Mouse (Mus musculus) embryonic facial prominence, embryonic 15.5 days (tissue): Measurements from ENCODE around the gene Slc38a7. TPM values are rescaled to one million over a fixed set of nuclear protein-coding genes. Genes with fewer than 3 reads are reported as not detected.

Source experiments
- ATAC-seq: fragments of 200-750 bp; cut with Nextera tagmentation; 2 replicates; pipeline ENCODE4 v1.8.0; 2017; ENCODE audit warnings: low read depth, moderate TSS enrichment; ENCODE audit not compliant: insufficient number of reproducible peaks, low FRiP score, low TSS enrichment
- H3K27ac ChIP-seq: fragments of 300-500 bp; sonication (generic); replicated peaks from 2 replicates; pipeline ENCODE4 v1.5.1; 2015; ENCODE audit warnings: mild to moderate bottlenecking, inconsistent platforms
- H3K27me3 ChIP-seq: fragments of 300-500 bp; sonication (generic); 2 replicates; pipeline ENCODE4 v1.6.1; 2015; ENCODE audit warnings: inconsistent platforms
- H3K36me3 ChIP-seq: fragments of 300-500 bp; sonication (generic); 2 replicates; pipeline ENCODE4 v1.6.1; 2015; ENCODE audit warnings: mild to moderate bottlenecking, inconsistent platforms
- H3K4me1 ChIP-seq: fragments of 300-500 bp; sonication (generic); 2 replicates; pipeline ENCODE4 v1.6.1; 2015; ENCODE audit warnings: inconsistent platforms
- H3K4me2 ChIP-seq: fragments of 300-500 bp; sonication (generic); replicated peaks from 2 replicates; pipeline ENCODE4 v1.6.1; 2015; ENCODE audit warnings: mild to moderate bottlenecking, inconsistent platforms
- H3K4me3 ChIP-seq: fragments of 300-500 bp; sonication (generic); replicated peaks from 2 replicates; pipeline ENCODE4 v1.5.1; 2015; ENCODE audit warnings: mild to moderate bottlenecking, inconsistent platforms
- H3K9ac ChIP-seq: fragments of 300-500 bp; sonication (generic); 2 replicates; pipeline ENCODE4 v1.6.1; 2015; ENCODE audit warnings: inconsistent platforms
- H3K9me3 ChIP-seq: fragments of 300-500 bp; sonication (generic); replicated peaks from 2 replicates; pipeline ENCODE4 v1.6.1; 2016; ENCODE audit warnings: inconsistent platforms
- WGBS: fragments of 180-500 bp; shearing (Covaris S2); methylation state at CpG from one replicate; pipeline ENCODE4 v1.1.7; 2015; 5-methylcytosine and 5-hydroxymethylcytosine counted together
- polyA plus RNA-seq: library from polyadenylated mRNA; unstranded; fragments of >200 nt; fragmentation: Nextera tagmentation; extraction: Ambion mirVana; gene quantifications from 2 replicates; pipeline ENCODE4 v1.2.1, GENCODE M21; 2015

Gene Slc38a7
- polyA plus RNA-seq, 1 experiment from 2014 or later, result 17.2 TPM

GRCm38 (mm10) chr8:95822699-95823098 lies 30.6 kb downstream of the Slc38a7 start:
- Histone ChIP-seq H3K4me3 (no peak overlapping the region), H3K27ac (no peak overlapping the region), H3K9me3 (no peaks in the 10 kb centered on the region), H3K4me2 (no peak overlapping the region), H3K4me1 (no peaks in the 10 kb centered on the region), H3K27me3 (no peaks in the 10 kb centered on the region), H3K9ac (no peak overlapping the region), H3K36me3 (no peaks in the 10 kb centered on the region)
- no peak for ATAC-seq
- WGBS, result 61% methylated on average over 3 of the region's 3 CpGs

GRCm38 (mm10) chr8:95822096-95822495 lies 31.2 kb downstream of the Slc38a7 start:
- 82% methylated on average over 5 of the region's 5 CpGs for WGBS
- H3K9ac ChIP-seq, result no peak overlapping the region

GRCm38 (mm10) chr8:95821266-95821665 lies 32.1 kb downstream of the Slc38a7 start:
- Histone ChIP-seq H3K4me1 (no peaks in the 10 kb centered on the region), H3K27ac (no peak overlapping the region), H3K9ac (no peak overlapping the region), H3K4me2 (no peak overlapping the region), H3K36me3 (no peaks in the 10 kb centered on the region), H3K9me3 (no peaks in the 10 kb centered on the region), H3K27me3 (no peaks in the 10 kb centered on the region), H3K4me3 (no peak overlapping the region)
- WGBS, result 90% methylated on average over 6 of the region's 6 CpGs
- ATAC-seq, result no peak

More at GRCm38 (mm10) chr8:95822096-95822495, 31.2 kb downstream of the Slc38a7 start:
- H3K9me3 ChIP-seq, result no peaks in the 10 kb centered on the region
- H3K36me3 ChIP-seq, result no peaks in the 10 kb centered on the region
- no peak overlapping the region for H3K27ac ChIP-seq
- no peak for ATAC-seq
- H3K4me1 ChIP-seq, result no peaks in the 10 kb centered on the region
- no peak overlapping the region for H3K4me3 ChIP-seq
- H3K4me2 ChIP-seq, result no peak overlapping the region
- no peaks in the 10 kb centered on the region for H3K27me3 ChIP-seq

- Histone ChIP-seq H3K4me2 (no peak overlapping the region), H3K9ac (no peak overlapping the region), H3K27me3 (no peaks in the 10 kb centered on the region), H3K36me3 (no peaks in the 10 kb centered on the region), H3K27ac (no peak overlapping the region), H3K9me3 (no peaks in the 10 kb centered on the region), H3K4me3 (no peak overlapping the region), H3K4me1 (no peaks in the 10 kb centered on the region)
- no peak for ATAC-seq
- 29% methylated on average over 1 of the region's 1 CpGs for WGBS
Measured at GRCm38 (mm10) chr8:95818211-95818610, 35.1 kb downstream of the Slc38a7 start.

GRCm38 (mm10) chr8:95817597-95817996 lies 35.7 kb downstream of the Slc38a7 start:
- no peak overlapping the region for H3K4me3 ChIP-seq
- no peak overlapping the region for H3K9ac ChIP-seq
- 65% methylated on average over 3 of the region's 3 CpGs for WGBS
- H3K9me3 ChIP-seq, result no peaks in the 10 kb centered on the region
- no peak overlapping the region for H3K4me2 ChIP-seq
- no peak overlapping the region for H3K27ac ChIP-seq
- H3K27me3 ChIP-seq, result no peaks in the 10 kb centered on the region
- H3K36me3 ChIP-seq, result no peaks in the 10 kb centered on the region
- no peak for ATAC-seq
- H3K4me1 ChIP-seq, result no peaks in the 10 kb centered on the region

GRCm38 (mm10) chr8:95816044-95816708 lies 37.2 kb downstream of the Slc38a7 start:
- Histone ChIP-seq H3K9ac (no peak overlapping the region), H3K4me1 (no peaks in the 10 kb centered on the region), H3K4me3 (no peak overlapping the region), H3K27me3 (no peaks in the 10 kb centered on the region), H3K27ac (no peak overlapping the region), H3K36me3 (no peaks in the 10 kb centered on the region), H3K4me2 (no peak overlapping the region), H3K9me3 (no peaks in the 10 kb centered on the region)
- 35% methylated on average over 6 of the region's 6 CpGs for WGBS
- ATAC-seq, result no peak

GRCm38 (mm10) chr8:95810184-95810591 lies 43.2 kb downstream of the Slc38a7 start:
- H3K36me3 ChIP-seq, result no peaks in the 10 kb centered on the region
- H3K27me3 ChIP-seq, result no peaks in the 10 kb centered on the region
- no peak overlapping the region for H3K4me3 ChIP-seq
- no peak overlapping the region for H3K9ac ChIP-seq
- peaks cover 12% of the 10 kb centered on the region for H3K4me1 ChIP-seq
- H3K4me2 ChIP-seq, result no peak overlapping the region
- 51% methylated on average over 3 of the region's 3 CpGs for WGBS
- no peak for ATAC-seq
- no peaks in the 10 kb centered on the region for H3K9me3 ChIP-seq
- no peak overlapping the region for H3K27ac ChIP-seq

GRCm38 (mm10) chr8:95809116-95809515 lies 44.2 kb downstream of the Slc38a7 start:
- Histone ChIP-seq H3K27me3 (no peaks in the 10 kb centered on the region), H3K4me2 (no peak overlapping the region), H3K9me3 (no peaks in the 10 kb centered on the region), H3K9ac (no peak overlapping the region), H3K36me3 (no peaks in the 10 kb centered on the region; the same call in 1 of the 2 replicates), H3K4me1 (peaks cover 16% of the 10 kb centered on the region), H3K27ac (no peak overlapping the region), H3K4me3 (no peak overlapping the region)
- ATAC-seq, result no peak
- 80% methylated on average over 5 of the region's 5 CpGs for WGBS

- Histone ChIP-seq H3K36me3 (no peaks in the 10 kb centered on the region; the same call in 1 of the 2 replicates), H3K4me2 (no peak overlapping the region), H3K27me3 (no peaks in the 10 kb centered on the region), H3K27ac (no peak overlapping the region), H3K4me1 (peaks cover 16% of the 10 kb centered on the region), H3K9ac (no peak overlapping the region), H3K4me3 (no peak overlapping the region), H3K9me3 (no peaks in the 10 kb centered on the region)
- ATAC-seq, result no peak
- 86% methylated on average over 4 of the region's 4 CpGs for WGBS
Measured at GRCm38 (mm10) chr8:95808631-95809030, 44.7 kb downstream of the Slc38a7 start.

- Histone ChIP-seq H3K9me3 (no peaks in the 10 kb centered on the region), H3K4me3 (peak overlapping the region; percentile 99), H3K27ac (peak overlapping the region; percentile 98), H3K9ac (no peak overlapping the region), H3K4me1 (peaks cover 16% of the 10 kb centered on the region), H3K4me2 (peak overlapping the region; percentile 75), H3K36me3 (no peaks in the 10 kb centered on the region; the same call in 1 of the 2 replicates), H3K27me3 (no peaks in the 10 kb centered on the region)
- peak; percentile 92 for ATAC-seq
- WGBS, result 0% methylated on average over 20 of the region's 20 CpGs
Measured at GRCm38 (mm10) chr8:95807861-95808260, 45.5 kb downstream of the Slc38a7 start.

- no peaks in the 10 kb centered on the region; the same call in 1 of the 2 replicates for H3K36me3 ChIP-seq
- no peaks in the 10 kb centered on the region for H3K9me3 ChIP-seq
- H3K9ac ChIP-seq, result peak within 1 kb of the TSS; percentile 96
- H3K4me3 ChIP-seq, result peak within 1 kb of the TSS; percentile 99
- H3K4me2 ChIP-seq, result peak within 1 kb of the TSS; percentile 75
- H3K27ac ChIP-seq, result peak within 1 kb of the TSS; percentile 98
- no peaks in the 10 kb centered on the region for H3K27me3 ChIP-seq
- peaks cover 17% of the 10 kb centered on the region for H3K4me1 ChIP-seq
- ATAC-seq, result peak; percentile 94
- under 1% methylated on average over 44 of the region's 44 CpGs for WGBS
Measured at GRCm38 (mm10) chr8:95807331-95807843, 46.0 kb downstream of the Slc38a7 start, which contains the start of gene Cnot1. Gene Cnot1, minus strand, starts transcription at chr8:95807464.
